In the genomic region with DNA sequence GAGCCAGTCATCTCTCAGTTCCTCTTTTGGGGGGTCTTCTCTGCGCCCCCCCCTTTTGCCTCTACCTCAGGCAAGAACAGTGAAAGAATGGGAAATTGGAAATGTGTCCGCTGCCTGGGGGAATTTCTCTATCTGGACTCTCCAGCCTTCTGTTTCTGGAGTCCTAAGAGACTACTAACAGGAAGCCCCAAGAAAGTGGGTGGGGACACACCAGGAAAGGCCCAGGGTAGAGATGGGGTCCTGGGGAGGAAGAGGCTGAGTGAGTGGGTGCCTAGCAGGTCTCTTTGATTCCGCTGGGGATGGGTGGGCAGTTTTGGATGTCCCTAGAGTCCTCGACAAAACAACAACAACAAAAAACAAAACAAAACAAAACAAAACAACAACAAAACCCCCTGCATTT, we compare ENCODE assay signal across 8 mouse cellular contexts. TPM values are rescaled to one million over a fixed set of nuclear protein-coding genes. Genes with fewer than 3 reads are reported as not detected.
DNase-seq lines count a peak whose midpoint lies in the region; ATAC-seq and TF ChIP-seq lines count a peak whose summit lies in the region.

No protein-coding gene starts in this region.

- no peak for TF ChIP-seq CTCF in kidney, adult 2 months (conservative IDR thresholded peaks at IDR 0.05; ENCODE audit: insufficient read depth, insufficient read length, low read depth, low read length)
- TF ChIP-seq CTCF in hindbrain, postnatal 0 days (IDR thresholded peaks at IDR 0.05; ENCODE audit: low read depth), result no peak
- no peak for TF ChIP-seq CTCF in midbrain, postnatal 0 days (IDR thresholded peaks at IDR 0.05)

- H3K4me3 ChIP-seq in kidney, adult 2 months (ENCODE audit: insufficient read depth, low read depth, low read length), result peak overlapping the region; percentile 91; the same call in 1 of the 2 replicates
- H3K4me3 ChIP-seq in embryonic facial prominence, embryonic 14.5 days (ENCODE audit: low read depth, low read length), result peak overlapping the region; percentile 65
- H3K4me3 ChIP-seq in hindbrain, postnatal 0 days (ENCODE audit: low read length), result peak overlapping the region; percentile 69
- H3K4me3 ChIP-seq in midbrain, postnatal 0 days (ENCODE audit: low read depth, low read length), result peak overlapping the region; percentile 65

- no peak for TF ChIP-seq POLR2A in kidney, adult 2 months (IDR thresholded peaks at IDR 0.05; ENCODE audit: low read depth, low read length)

- peak overlapping the region; percentile 79 for H3K9ac ChIP-seq in embryonic facial prominence, embryonic 14.5 days (ENCODE audit: low read depth, low read length)
- peak overlapping the region; percentile 54; the same call in 1 of the 2 replicates for H3K9ac ChIP-seq in hindbrain, postnatal 0 days (replicated peaks; ENCODE audit: low read length)
- H3K9ac ChIP-seq in midbrain, postnatal 0 days (replicated peaks; ENCODE audit: low read length, poor library complexity, severe bottlenecking), result no peak overlapping the region

- H3K4me2 ChIP-seq in embryonic facial prominence, embryonic 14.5 days (ENCODE audit: low read depth, low read length), result peak overlapping the region; percentile 89
- H3K4me2 ChIP-seq in hindbrain, postnatal 0 days (ENCODE audit: low read depth, low read length), result peak overlapping the region; percentile 76
- H3K4me2 ChIP-seq in midbrain, postnatal 0 days (ENCODE audit: low read depth, low read length, poor library complexity, severe bottlenecking), result peak overlapping the region; percentile 81

- ATAC-seq in embryonic facial prominence, embryonic 14.5 days (ENCODE audit: low read depth), result no peak
- no peak for ATAC-seq in hindbrain, postnatal 0 days
- ATAC-seq in midbrain, postnatal 0 days (ENCODE audit: low FRiP score), result no peak
- no peak for ATAC-seq in activated CD4-positive, CD25-positive, alpha-beta regulatory T cell, adult 4 months

- 0 out of 2 replicates have a peak, but pooled peaks cover 2% of the 10 kb centered on the region for H3K27me3 ChIP-seq in kidney, adult 2 months (replicated peaks; ENCODE audit: control insufficient read depth, insufficient read depth, low read length)
- no peaks in the 10 kb centered on the region for H3K27me3 ChIP-seq in embryonic facial prominence, embryonic 14.5 days (replicated peaks; ENCODE audit: control insufficient read depth, insufficient read depth, low read length)
- H3K27me3 ChIP-seq in hindbrain, postnatal 0 days (ENCODE audit: insufficient read depth, low read length), result no peaks in the 10 kb centered on the region
- H3K27me3 ChIP-seq in midbrain, postnatal 0 days (ENCODE audit: insufficient read depth, low read length), result no peaks in the 10 kb centered on the region

- H3K9me3 ChIP-seq in embryonic facial prominence, embryonic 14.5 days (ENCODE audit: control insufficient read depth, low read length), result no peaks in the 10 kb centered on the region
- no peaks in the 10 kb centered on the region for H3K9me3 ChIP-seq in hindbrain, postnatal 0 days (ENCODE audit: low read length)
- H3K9me3 ChIP-seq in midbrain, postnatal 0 days (ENCODE audit: low read length), result no peaks in the 10 kb centered on the region

- 56% methylated on average over 4 of the region's 4 CpGs for WGBS in kidney, adult 2 months
- WGBS in embryonic facial prominence, embryonic 14.5 days, result 46% methylated on average over 4 of the region's 4 CpGs
- 42% methylated on average over 4 of the region's 4 CpGs for WGBS in hindbrain, postnatal 0 days
- 46% methylated on average over 4 of the region's 4 CpGs for WGBS in midbrain, postnatal 0 days

- no peaks in the 10 kb centered on the region for H3K4me1 ChIP-seq in kidney, adult 2 months (ENCODE audit: control insufficient read depth, insufficient read depth, low read length)
- H3K4me1 ChIP-seq in embryonic facial prominence, embryonic 14.5 days (ENCODE audit: control insufficient read depth, insufficient read depth, low read length), result peaks cover 12% of the 10 kb centered on the region
- H3K4me1 ChIP-seq in hindbrain, postnatal 0 days (ENCODE audit: insufficient read depth, low read length), result 0 out of 2 replicates have a peak, but pooled peaks cover 4% of the 10 kb centered on the region
- peaks cover 2% of the 10 kb centered on the region; the same call in 1 of the 2 replicates for H3K4me1 ChIP-seq in midbrain, postnatal 0 days (ENCODE audit: insufficient read depth, low read length)

- H3K36me3 ChIP-seq in kidney, adult 2 months (ENCODE audit: control insufficient read depth, insufficient read depth, low read length), result no peaks in the 10 kb centered on the region
- H3K36me3 ChIP-seq in embryonic facial prominence, embryonic 14.5 days (ENCODE audit: control insufficient read depth, insufficient read depth, low read length), result no peaks in the 10 kb centered on the region
- no peaks in the 10 kb centered on the region for H3K36me3 ChIP-seq in hindbrain, postnatal 0 days (ENCODE audit: insufficient read depth, low read length)
- H3K36me3 ChIP-seq in midbrain, postnatal 0 days (ENCODE audit: insufficient read depth, low read length), result no peaks in the 10 kb centered on the region

- DNase-seq in kidney, adult 2 months, result no peak
- no peak for DNase-seq in kidney, postnatal 25 days
- no peak for DNase-seq in embryonic facial prominence, embryonic 14.5 days (ENCODE audit: low spot score)
- DNase-seq in hindbrain, postnatal 0 days (ENCODE audit: low spot score), result no peak
- DNase-seq in midbrain, postnatal 0 days (ENCODE audit: low spot score), result no peak
- DNase-seq in kidney, adult 9 months, result no peak
- no peak for DNase-seq in right cerebral cortex, adult 2 months (ENCODE audit: low spot score in 2 of 2)

- no peak overlapping the region for H3K27ac ChIP-seq in kidney, adult 2 months (ENCODE audit: insufficient read depth, low read depth, low read length)
- no peak overlapping the region for H3K27ac ChIP-seq in embryonic facial prominence, embryonic 14.5 days (replicated peaks; ENCODE audit: low read depth, low read length)
- H3K27ac ChIP-seq in hindbrain, postnatal 0 days, result no peak overlapping the region
- H3K27ac ChIP-seq in midbrain, postnatal 0 days (ENCODE audit: low read depth, low read length), result no peak overlapping the region

RNA-seq across cellular contexts. Expression of a gene that starts 0.6 kb away (rescaled TPM):
- 1.6 and 2.5 TPM in 2 replicates for polyA plus RNA-seq in kidney, adult 2 months (2012; rRNA removed)
- 4.1 and 5.0 TPM in 2 replicates for polyA plus RNA-seq in embryonic facial prominence, embryonic 14.5 days (2014; fragmentation: Nextera tagmentation; extraction: Ambion mirVana)
- total RNA-seq in hindbrain, postnatal 0 days (2014; rRNA removed), result 3.1 and 8.1 TPM in 2 replicates
- 4.3 and 4.7 TPM in 2 replicates for polyA plus RNA-seq in hindbrain, postnatal 0 days (2015; fragmentation: Nextera tagmentation; extraction: Ambion mirVana)
- 2.2 and 3.8 TPM in 2 replicates for total RNA-seq in midbrain, postnatal 0 days (2014; rRNA removed)
- 3.6 and 4.5 TPM in 2 replicates for polyA plus RNA-seq in midbrain, postnatal 0 days (2015; fragmentation: Nextera tagmentation; extraction: Ambion mirVana)
- polyA plus RNA-seq in activated CD4-positive, CD25-positive, alpha-beta regulatory T cell, adult 4 months (2017; shearing (Covaris generic)), result 1 to 10 TPM; 9.0 to 9.9 TPM

RNA-seq across cellular contexts. Expression of a gene that starts 16.9 kb away (rescaled TPM):
- 2.1 and 2.9 TPM in 2 replicates for polyA plus RNA-seq in kidney, adult 2 months (2012; rRNA removed)
- polyA plus RNA-seq in embryonic facial prominence, embryonic 14.5 days (2014; fragmentation: Nextera tagmentation; extraction: Ambion mirVana), result 22.9 and 28.7 TPM in 2 replicates
- 201 and 209 TPM in 2 replicates for total RNA-seq in hindbrain, postnatal 0 days (2014; rRNA removed)
- 295 and 346 TPM in 2 replicates for polyA plus RNA-seq in hindbrain, postnatal 0 days (2015; fragmentation: Nextera tagmentation; extraction: Ambion mirVana)
- 186 and 206 TPM in 2 replicates for total RNA-seq in midbrain, postnatal 0 days (2014; rRNA removed)
- polyA plus RNA-seq in midbrain, postnatal 0 days (2015; fragmentation: Nextera tagmentation; extraction: Ambion mirVana), result 408 and 417 TPM in 2 replicates
- polyA plus RNA-seq in activated CD4-positive, CD25-positive, alpha-beta regulatory T cell, adult 4 months (2017; shearing (Covaris generic)), result 1 to 10 TPM; 3.5 to 4.2 TPM

RNA-seq across cellular contexts. Expression of a gene that starts 26.2 kb away (rescaled TPM):
- polyA plus RNA-seq in kidney, adult 2 months (2012; rRNA removed), result 2.0 and 4.9 TPM in 2 replicates
- polyA plus RNA-seq in embryonic facial prominence, embryonic 14.5 days (2014; fragmentation: Nextera tagmentation; extraction: Ambion mirVana), result 1.6 and 2.1 TPM in 2 replicates
- total RNA-seq in hindbrain, postnatal 0 days (2014; rRNA removed), result 1.5 and 3.8 TPM in 2 replicates
- 2.8 and 3.0 TPM in 2 replicates for polyA plus RNA-seq in hindbrain, postnatal 0 days (2015; fragmentation: Nextera tagmentation; extraction: Ambion mirVana)
- total RNA-seq in midbrain, postnatal 0 days (2014; rRNA removed), result 0.27 and 1.0 TPM in 2 replicates
- 1.9 and 2.3 TPM in 2 replicates for polyA plus RNA-seq in midbrain, postnatal 0 days (2015; fragmentation: Nextera tagmentation; extraction: Ambion mirVana)
- 100 to 1,000 TPM; 205 to 208 TPM for polyA plus RNA-seq in activated CD4-positive, CD25-positive, alpha-beta regulatory T cell, adult 4 months (2017; shearing (Covaris generic))

RNA-seq across cellular contexts. Expression of a gene that starts 44.8 kb away (rescaled TPM):
- polyA plus RNA-seq in kidney, adult 2 months (2012; rRNA removed), result 121 and 124 TPM in 2 replicates
- 6.9 and 7.8 TPM in 2 replicates for polyA plus RNA-seq in embryonic facial prominence, embryonic 14.5 days (2014; fragmentation: Nextera tagmentation; extraction: Ambion mirVana)
- total RNA-seq in hindbrain, postnatal 0 days (2014; rRNA removed), result 122 and 150 TPM in 2 replicates
- 33.2 and 38.2 TPM in 2 replicates for polyA plus RNA-seq in hindbrain, postnatal 0 days (2015; fragmentation: Nextera tagmentation; extraction: Ambion mirVana)
- total RNA-seq in midbrain, postnatal 0 days (2014; rRNA removed), result 109 and 146 TPM in 2 replicates
- polyA plus RNA-seq in midbrain, postnatal 0 days (2015; fragmentation: Nextera tagmentation; extraction: Ambion mirVana), result 42.9 and 44.5 TPM in 2 replicates
- 1 to 10 TPM; 1.5 to 3.2 TPM for polyA plus RNA-seq in activated CD4-positive, CD25-positive, alpha-beta regulatory T cell, adult 4 months (2017; shearing (Covaris generic))

RNA-seq across cellular contexts. Expression of a gene that starts 45.1 kb away (rescaled TPM):
- polyA plus RNA-seq in kidney, adult 2 months (2012; rRNA removed), result 0.13 TPM in 1 of 2 replicates, not detected in the other
- not detected in 2 replicates for polyA plus RNA-seq in embryonic facial prominence, embryonic 14.5 days (2014; fragmentation: Nextera tagmentation; extraction: Ambion mirVana)
- 1.0 and 3.7 TPM in 2 replicates for total RNA-seq in hindbrain, postnatal 0 days (2014; rRNA removed)
- polyA plus RNA-seq in hindbrain, postnatal 0 days (2015; fragmentation: Nextera tagmentation; extraction: Ambion mirVana), result 2.0 and 2.1 TPM in 2 replicates
- 0.82 TPM in 1 of 2 replicates, not detected in the other for total RNA-seq in midbrain, postnatal 0 days (2014; rRNA removed)
- 1.2 and 1.4 TPM in 2 replicates for polyA plus RNA-seq in midbrain, postnatal 0 days (2015; fragmentation: Nextera tagmentation; extraction: Ambion mirVana)
- 1 to 10 TPM; 1.1 to 2.1 TPM for polyA plus RNA-seq in activated CD4-positive, CD25-positive, alpha-beta regulatory T cell, adult 4 months (2017; shearing (Covaris generic))

Comparison
In these comparisons a context has a peak if more than half of its experiments do, and no peak if none do; other contexts are left out.
1. RNA of a gene that starts 26.2 kb away (polyA plus RNA-seq): 205 to 208 TPM in activated CD4-positive, CD25-positive, alpha-beta regulatory T cell, adult 4 months; 2.0 to 4.9 TPM in kidney, adult 2 months, 2.8 to 3.0 TPM in hindbrain, postnatal 0 days, 1.6 to 2.1 TPM in embryonic facial prominence, embryonic 14.5 days and 1.9 to 2.3 TPM in midbrain, postnatal 0 days; every median in the first group is over 10 times any median in the second.
2. Peak in every context shown above with its lines, with median percentiles within 50 percentile points of each other: H3K4me3 ChIP-seq and H3K4me2 ChIP-seq.